Mouse (Mus musculus): ENCODE measurements around the gene Dxo. TPM values are rescaled to one million over a fixed set of nuclear protein-coding genes. Genes with fewer than 3 reads are reported as not detected.

The Dxo gene
- polyA plus RNA-seq, 1 experiment from 2014 or later, result 88.8 TPM

- no peak for DNase-seq (ENCODE audit: low spot score)
- no peaks in the 10 kb centered on the region for H3K27me3 ChIP-seq (replicated peaks; ENCODE audit: low read depth, poor library complexity, severe bottlenecking)
- H3K4me3 ChIP-seq, result 0 out of 2 replicates have a peak overlapping the region, but pooled peaks have one; percentile 25
- WGBS, result 87% methylated on average over 6 of the region's 6 CpGs
- no peaks in the 10 kb centered on the region for H3K9me3 ChIP-seq
- peaks cover 80% of the 10 kb centered on the region for H3K36me3 ChIP-seq (replicated peaks)
- H3K4me1 ChIP-seq, result peaks cover 23% of the 10 kb centered on the region
- H3K27ac ChIP-seq (replicated peaks), result no peak overlapping the region
These were observed 4.0 kb downstream of the Dxo start for GRCm38 (mm10) chr17:34840736-34841307.

- no peak overlapping the region for H3K27ac ChIP-seq (replicated peaks)
- H3K27me3 ChIP-seq (replicated peaks; ENCODE audit: low read depth, poor library complexity, severe bottlenecking), result no peaks in the 10 kb centered on the region
- H3K36me3 ChIP-seq (replicated peaks), result peaks cover 84% of the 10 kb centered on the region
- H3K4me1 ChIP-seq, result peaks cover 8% of the 10 kb centered on the region
- 93% methylated on average over 13 of the region's 13 CpGs for WGBS
- no peak for DNase-seq (ENCODE audit: low spot score)
- no peaks in the 10 kb centered on the region for H3K9me3 ChIP-seq
- no peak overlapping the region; the same call in 1 of the 2 replicates for H3K4me3 ChIP-seq
These were observed 8.1 kb downstream of the Dxo start for GRCm38 (mm10) chr17:34844884-34845283.

- Histone ChIP-seq H3K4me3 (no peak overlapping the region), H3K27me3 (replicated peaks; ENCODE audit: low read depth, poor library complexity, severe bottlenecking) (no peaks in the 10 kb centered on the region), H3K36me3 (replicated peaks) (peaks cover 65% of the 10 kb centered on the region), H3K27ac (replicated peaks) (no peak overlapping the region), H3K4me1 (peaks cover 23% of the 10 kb centered on the region), H3K9me3 (no peaks in the 10 kb centered on the region)
- no peak for DNase-seq (ENCODE audit: low spot score)
- 89% methylated on average over 6 of the region's 6 CpGs for WGBS
These were observed 10.4 kb downstream of the Dxo start for GRCm38 (mm10) chr17:34847192-34847591.

- Histone ChIP-seq H3K36me3 (replicated peaks) (peaks cover 65% of the 10 kb centered on the region), H3K4me1 (peaks cover 27% of the 10 kb centered on the region), H3K9me3 (no peaks in the 10 kb centered on the region), H3K4me3 (no peak overlapping the region), H3K27ac (replicated peaks) (no peak overlapping the region), H3K27me3 (replicated peaks; ENCODE audit: low read depth, poor library complexity, severe bottlenecking) (no peaks in the 10 kb centered on the region)
- no peak for DNase-seq (ENCODE audit: low spot score)
- 94% methylated on average over 7 of the region's 7 CpGs for WGBS
These were observed 10.8 kb downstream of the Dxo start for GRCm38 (mm10) chr17:34847615-34848014.

GRCm38 (mm10) chr17:34849722-34850516, 13.1 kb downstream of the Dxo start, which contains the start of the genes Skiv2l and Nelfe:
Gene Skiv2l, minus strand, starts transcription at chr17:34850210.
Gene Nelfe, plus strand, starts transcription at chr17:34850391.
- Histone ChIP-seq H3K36me3 (replicated peaks) (peaks cover 65% of the 10 kb centered on the region), H3K4me3 (peak within 1 kb of the TSS; percentile 93), H3K9me3 (no peaks in the 10 kb centered on the region), H3K4me1 (peaks cover 32% of the 10 kb centered on the region), H3K27ac (replicated peaks) (peak within 1 kb of the TSS; percentile 91), H3K27me3 (replicated peaks; ENCODE audit: low read depth, poor library complexity, severe bottlenecking) (no peaks in the 10 kb centered on the region)
- DNase-seq (ENCODE audit: low spot score), result peak; percentile 99
- WGBS, result under 1% methylated on average over 65 of the region's 65 CpGs

- no peaks in the 10 kb centered on the region for H3K27me3 ChIP-seq (replicated peaks; ENCODE audit: low read depth, poor library complexity, severe bottlenecking)
- H3K4me3 ChIP-seq, result peak overlapping the region; percentile 93
- no peak for DNase-seq (ENCODE audit: low spot score)
- peaks cover 32% of the 10 kb centered on the region for H3K4me1 ChIP-seq
- peaks cover 65% of the 10 kb centered on the region for H3K36me3 ChIP-seq (replicated peaks)
- peak overlapping the region; percentile 91 for H3K27ac ChIP-seq (replicated peaks)
- 2% methylated on average over 25 of the region's 25 CpGs for WGBS
- no peaks in the 10 kb centered on the region for H3K9me3 ChIP-seq
These were observed 13.8 kb downstream of the Dxo start for GRCm38 (mm10) chr17:34850517-34851125.

GRCm38 (mm10) chr17:34853511-34853910, 16.7 kb downstream of the Dxo start:
- no peaks in the 10 kb centered on the region for H3K9me3 ChIP-seq
- no peak overlapping the region for H3K27ac ChIP-seq (replicated peaks)
- H3K27me3 ChIP-seq (replicated peaks; ENCODE audit: low read depth, poor library complexity, severe bottlenecking), result no peaks in the 10 kb centered on the region
- WGBS, result 60% methylated on average over 8 of the region's 8 CpGs
- H3K4me3 ChIP-seq, result no peak overlapping the region
- peaks cover 65% of the 10 kb centered on the region for H3K36me3 ChIP-seq (replicated peaks)
- peaks cover 32% of the 10 kb centered on the region for H3K4me1 ChIP-seq
- DNase-seq (ENCODE audit: low spot score), result no peak

GRCm38 (mm10) chr17:34854761-34855160, 17.9 kb downstream of the Dxo start:
- H3K27ac ChIP-seq (replicated peaks), result no peak overlapping the region
- DNase-seq (ENCODE audit: low spot score), result no peak
- peaks cover 70% of the 10 kb centered on the region for H3K36me3 ChIP-seq (replicated peaks)
- H3K9me3 ChIP-seq, result no peaks in the 10 kb centered on the region
- no peaks in the 10 kb centered on the region for H3K27me3 ChIP-seq (replicated peaks; ENCODE audit: low read depth, poor library complexity, severe bottlenecking)
- 78% methylated on average over 3 of the region's 3 CpGs for WGBS
- H3K4me3 ChIP-seq, result no peak overlapping the region
- peaks cover 24% of the 10 kb centered on the region for H3K4me1 ChIP-seq

GRCm38 (mm10) chr17:34855825-34856224, 19.0 kb downstream of the Dxo start:
- peaks cover 23% of the 10 kb centered on the region for H3K4me1 ChIP-seq
- 45% methylated on average over 3 of the region's 3 CpGs for WGBS

GRCm38 (mm10) chr17:34858670-34859069, 21.9 kb downstream of the Dxo start:
- H3K4me3 ChIP-seq, result no peak overlapping the region
- WGBS, result 87% methylated on average over 4 of the region's 4 CpGs
- H3K36me3 ChIP-seq (replicated peaks), result peaks cover 51% of the 10 kb centered on the region
- no peaks in the 10 kb centered on the region for H3K9me3 ChIP-seq
- no peaks in the 10 kb centered on the region; the same call in 1 of the 2 replicates for H3K4me1 ChIP-seq
- no peak for DNase-seq (ENCODE audit: low spot score)
- no peak overlapping the region for H3K27ac ChIP-seq (replicated peaks)
- H3K27me3 ChIP-seq (replicated peaks; ENCODE audit: low read depth, poor library complexity, severe bottlenecking), result 0 out of 2 replicates have a peak, but pooled peaks cover 8% of the 10 kb centered on the region

More at GRCm38 (mm10) chr17:34855825-34856224, 19.0 kb downstream of the Dxo start:
- Histone ChIP-seq H3K9me3 (no peaks in the 10 kb centered on the region), H3K4me3 (no peak overlapping the region), H3K27me3 (replicated peaks; ENCODE audit: low read depth, poor library complexity, severe bottlenecking) (no peaks in the 10 kb centered on the region), H3K36me3 (replicated peaks) (peaks cover 70% of the 10 kb centered on the region), H3K27ac (replicated peaks) (no peak overlapping the region)
- peak; percentile 59 for DNase-seq (ENCODE audit: low spot score)

- no peaks in the 10 kb centered on the region for H3K4me1 ChIP-seq
- H3K36me3 ChIP-seq (replicated peaks), result peaks cover 33% of the 10 kb centered on the region
- no peak for DNase-seq (ENCODE audit: low spot score)
- WGBS, result 86% methylated on average over 9 of the region's 9 CpGs
- H3K4me3 ChIP-seq, result no peak overlapping the region
- H3K27ac ChIP-seq (replicated peaks), result no peak overlapping the region
- H3K27me3 ChIP-seq (replicated peaks; ENCODE audit: low read depth, poor library complexity, severe bottlenecking), result 0 out of 2 replicates have a peak, but pooled peaks cover 8% of the 10 kb centered on the region
- H3K9me3 ChIP-seq, result no peaks in the 10 kb centered on the region
These were observed 23.7 kb downstream of the Dxo start for GRCm38 (mm10) chr17:34860514-34860913.

- no peak for DNase-seq (ENCODE audit: low spot score)
- H3K27me3 ChIP-seq (replicated peaks; ENCODE audit: low read depth, poor library complexity, severe bottlenecking), result 0 out of 2 replicates have a peak, but pooled peaks cover 8% of the 10 kb centered on the region
- no peaks in the 10 kb centered on the region for H3K4me1 ChIP-seq
- H3K36me3 ChIP-seq (replicated peaks), result peaks cover 19% of the 10 kb centered on the region
- no peak overlapping the region for H3K4me3 ChIP-seq
- WGBS, result 74% methylated on average over 13 of the region's 13 CpGs
- H3K27ac ChIP-seq (replicated peaks), result no peak overlapping the region
- H3K9me3 ChIP-seq, result no peaks in the 10 kb centered on the region
These were observed 25.0 kb downstream of the Dxo start for GRCm38 (mm10) chr17:34861704-34862415.

Data from embryonic facial prominence, embryonic 10.5 days (tissue).